Mouse (Mus musculus): ENCODE results near the gene Vtn.

Vtn gene

DNA sequence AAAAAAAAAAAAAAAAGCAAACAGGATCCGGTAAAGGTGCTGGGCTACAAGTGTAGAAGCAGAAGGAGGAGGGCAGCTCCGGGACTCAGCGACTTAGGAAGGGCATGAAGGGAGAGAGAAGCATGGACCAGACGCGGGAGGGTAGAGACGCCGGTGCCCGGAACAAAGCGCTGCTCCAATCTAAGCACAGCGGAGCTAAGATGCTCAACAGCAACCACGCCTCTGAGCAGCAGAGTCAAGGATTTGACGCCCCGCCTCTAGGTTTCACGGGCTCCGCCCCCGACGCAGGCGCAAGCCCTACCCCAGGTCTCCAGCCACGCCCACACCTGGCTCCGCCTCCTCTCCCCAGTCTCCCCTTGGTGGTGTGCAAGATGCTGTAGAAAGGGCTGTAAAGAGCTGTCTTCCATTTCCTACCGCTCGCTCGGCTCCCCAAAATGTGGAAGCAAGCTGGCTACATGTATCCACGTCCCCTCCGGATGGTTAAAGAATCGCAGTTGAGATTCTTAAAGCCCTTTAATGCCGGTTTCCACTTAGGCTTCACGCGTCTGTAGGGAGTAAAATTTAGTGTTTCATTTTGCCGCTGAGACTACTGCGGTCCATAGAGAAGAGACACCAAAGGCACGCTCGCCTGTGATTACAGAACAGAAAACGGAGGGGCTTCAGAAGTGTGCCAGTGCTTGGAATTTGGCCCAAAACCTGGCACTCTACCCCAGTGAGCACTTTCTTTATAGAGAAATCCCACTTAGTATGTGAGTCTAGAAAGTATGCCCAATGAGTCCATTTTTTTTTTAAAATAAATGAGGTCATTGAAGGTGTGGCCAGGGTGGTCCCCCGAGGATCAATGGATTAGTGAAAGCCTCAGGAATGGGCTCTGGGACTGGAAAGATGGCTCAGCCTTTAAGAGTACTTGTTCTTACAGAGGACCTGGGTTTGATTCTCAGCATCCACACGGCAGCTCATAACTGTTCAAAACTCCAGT, 1.1 kb upstream of the Vtn start, which contains the start of gene Sarm1:
Gene Sarm1, minus strand, starts transcription at position 211 of the 979 bp plus-strand sequence.
- peak; percentile 95 to 98 for DNase-seq (ENCODE audit: low spot score in 2 of 2)

GRCm38 (mm10) chr11:78499543-78499942, 652 bp downstream of the Vtn start:
- no peak for DNase-seq (ENCODE audit: low spot score in 2 of 2)

DNA sequence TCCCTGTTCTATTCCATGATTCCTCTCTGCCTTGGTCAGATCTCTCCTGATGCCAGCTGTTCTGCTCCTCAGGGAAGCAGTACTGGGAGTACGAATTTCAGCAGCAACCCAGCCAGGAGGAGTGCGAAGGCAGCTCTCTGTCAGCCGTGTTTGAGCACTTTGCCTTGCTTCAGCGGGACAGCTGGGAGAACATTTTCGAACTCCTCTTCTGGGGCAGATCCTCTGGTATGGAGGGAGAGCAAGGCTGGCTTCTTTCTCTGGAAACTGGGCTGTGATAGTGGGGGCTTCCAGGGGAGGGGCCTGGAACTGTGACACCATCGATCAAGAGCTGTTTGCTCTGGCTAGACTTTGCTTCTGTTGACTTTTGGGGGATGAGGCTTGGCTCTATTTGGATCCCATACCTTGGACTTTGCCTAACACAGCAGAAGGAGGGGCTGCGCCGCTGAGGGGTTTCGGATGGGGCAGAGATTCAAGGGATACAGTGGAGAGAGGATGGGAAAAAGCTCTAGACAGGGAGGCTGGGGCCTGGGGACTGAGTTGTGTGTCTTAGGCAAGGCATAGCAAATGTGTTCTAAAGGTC, 1.8 kb downstream of the Vtn start:
- DNase-seq (ENCODE audit: low spot score in 2 of 2), result no peak

- no peak for DNase-seq (ENCODE audit: low spot score in 2 of 2)
These were observed 2.6 kb downstream of the Vtn start for GRCm38 (mm10) chr11:78501529-78501928.

GRCm38 (mm10) chr11:78502909-78503650, 4.2 kb downstream of the Vtn start, which contains the start of gene Sebox:
Gene Sebox, plus strand, starts transcription at chr11:78503447.
- no peak for DNase-seq (ENCODE audit: low spot score in 2 of 2)

GRCm38 (mm10) chr11:78505430-78505829, 6.5 kb downstream of the Vtn start:
- DNase-seq (ENCODE audit: low spot score in 2 of 2), result no peak

- DNase-seq (ENCODE audit: low spot score in 2 of 2), result peak in 1 of 2 experiments; percentile 29
These were observed 10.3 kb downstream of the Vtn start for GRCm38 (mm10) chr11:78509148-78509547.

DNA sequence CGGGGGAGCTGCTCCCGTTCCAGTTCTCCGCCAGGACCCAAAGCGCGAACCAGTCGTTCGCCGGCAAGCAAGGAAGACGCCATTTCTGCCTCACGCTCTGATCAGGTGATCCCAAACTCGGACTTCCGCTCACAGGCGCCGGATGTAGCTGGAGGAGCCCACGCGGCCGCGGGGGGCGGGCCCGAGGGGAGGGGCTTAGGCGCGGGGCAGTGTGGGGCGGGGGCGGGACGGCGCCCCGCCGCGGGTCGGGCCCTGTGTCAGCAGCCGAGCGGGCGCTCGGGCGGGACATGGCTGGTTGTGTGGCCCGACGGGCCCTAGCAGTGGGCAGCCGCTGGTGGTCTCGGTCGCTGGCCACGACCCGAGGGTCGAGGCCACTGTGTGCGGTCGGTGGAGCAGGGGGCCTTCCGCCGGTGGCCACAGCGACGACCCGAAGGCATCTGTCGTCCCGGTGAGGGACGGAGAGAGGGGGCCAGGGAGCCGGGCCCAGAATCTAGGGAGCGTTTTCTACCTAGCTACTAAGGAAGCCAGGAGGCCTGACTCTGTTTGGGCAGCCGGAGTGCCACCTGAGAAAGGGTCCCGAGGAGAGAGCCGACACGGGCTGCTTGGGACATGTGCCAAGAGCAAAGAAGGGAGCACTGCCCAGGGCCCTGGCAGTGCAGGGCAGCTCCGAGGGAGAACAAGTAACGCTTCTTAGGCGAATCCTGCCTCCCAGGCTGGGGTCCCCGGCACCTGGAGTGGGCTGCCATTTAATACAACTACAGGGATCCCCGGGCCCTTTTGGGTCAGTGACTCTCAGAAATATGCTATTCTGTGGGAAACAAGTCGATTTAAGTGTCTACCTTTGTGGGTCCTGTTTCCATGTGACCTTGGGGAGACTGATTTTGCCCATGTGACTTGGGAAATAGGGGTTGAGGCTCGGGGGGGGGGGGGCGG, 13.4 kb downstream of the Vtn start, which contains the start of the genes Tmem199 and Poldip2:
Gene Tmem199, minus strand, starts transcription at position 148 of the 933 bp plus-strand sequence.
Gene Poldip2, plus strand, starts transcription at position 169 of the 933 bp plus-strand sequence.
- DNase-seq (ENCODE audit: low spot score in 2 of 2), result peak; percentile 83 to 88

DNA sequence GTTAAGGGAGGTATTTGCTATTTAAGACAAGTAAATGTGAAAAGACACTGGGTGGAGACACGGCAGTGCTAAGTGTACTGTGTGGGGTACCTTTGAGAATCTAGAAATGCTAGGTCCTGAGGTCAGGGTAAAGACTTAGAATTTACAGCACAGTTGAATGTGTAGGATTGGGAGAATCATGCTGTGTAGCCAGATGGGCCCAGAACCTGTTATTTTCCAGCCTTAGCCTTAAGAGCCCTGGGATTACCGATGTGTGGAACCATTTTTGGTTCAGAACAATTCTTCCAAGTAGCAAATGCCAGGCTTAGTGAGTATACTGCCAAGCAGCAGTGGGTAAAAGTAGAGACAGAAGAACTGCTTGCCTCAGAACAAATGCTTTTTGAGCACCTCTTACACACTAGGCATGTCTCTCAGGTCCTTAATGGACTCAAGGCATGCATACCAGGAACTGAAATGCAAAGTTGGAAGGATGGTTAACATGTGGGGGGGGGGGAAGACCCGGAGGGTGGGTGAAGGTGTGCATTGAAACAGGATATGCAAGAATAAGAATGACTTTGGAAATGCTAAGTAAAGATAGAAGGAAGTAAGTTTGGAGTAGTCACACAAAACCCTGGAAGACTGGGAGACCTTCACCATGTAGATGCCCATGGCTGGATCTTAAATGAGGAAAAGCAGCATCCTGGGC, 14.4 kb downstream of the Vtn start:
- DNase-seq (ENCODE audit: low spot score in 2 of 2), result no peak

DNA sequence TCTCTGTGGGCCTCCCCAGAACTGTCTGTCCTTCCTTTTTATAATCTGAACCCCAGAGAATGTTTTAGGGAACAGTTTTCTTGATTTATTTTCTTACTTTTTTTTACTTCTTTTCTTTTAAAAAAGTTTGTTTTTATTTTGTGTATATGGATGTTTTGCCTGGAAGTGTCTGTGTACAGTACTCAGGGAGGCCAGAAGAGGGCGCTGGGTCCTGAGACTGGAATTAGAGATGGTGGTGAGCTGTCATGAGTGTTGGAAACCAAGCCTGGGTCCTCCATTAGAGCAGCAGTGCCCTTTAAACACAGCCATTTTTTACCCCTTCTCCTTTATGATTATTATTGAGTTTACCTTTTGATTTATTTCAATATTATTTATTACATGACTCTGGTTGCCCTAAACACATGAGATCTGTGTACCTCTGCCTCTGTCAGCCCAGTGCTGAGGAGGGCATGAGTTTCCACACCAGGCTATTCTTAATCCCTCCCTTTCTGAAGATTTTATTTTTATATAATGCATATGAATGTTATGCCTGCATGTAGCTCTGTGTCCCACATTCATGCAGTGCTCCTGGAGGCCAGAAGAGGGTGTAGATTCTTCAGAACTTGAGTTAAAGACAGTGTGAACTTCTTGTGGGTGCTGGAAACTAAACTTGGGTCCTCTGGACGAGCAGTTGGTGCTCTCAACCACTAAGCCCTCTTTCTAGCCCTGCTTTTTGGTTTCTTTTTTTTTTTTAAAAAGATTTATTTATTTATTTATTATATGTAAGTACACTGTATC, 16.8 kb downstream of the Vtn start:
- DNase-seq (ENCODE audit: low spot score in 2 of 2), result no peak

- no peak for DNase-seq (ENCODE audit: low spot score in 2 of 2)
These were observed 20.0 kb downstream of the Vtn start for GRCm38 (mm10) chr11:78518931-78519330.

DNA sequence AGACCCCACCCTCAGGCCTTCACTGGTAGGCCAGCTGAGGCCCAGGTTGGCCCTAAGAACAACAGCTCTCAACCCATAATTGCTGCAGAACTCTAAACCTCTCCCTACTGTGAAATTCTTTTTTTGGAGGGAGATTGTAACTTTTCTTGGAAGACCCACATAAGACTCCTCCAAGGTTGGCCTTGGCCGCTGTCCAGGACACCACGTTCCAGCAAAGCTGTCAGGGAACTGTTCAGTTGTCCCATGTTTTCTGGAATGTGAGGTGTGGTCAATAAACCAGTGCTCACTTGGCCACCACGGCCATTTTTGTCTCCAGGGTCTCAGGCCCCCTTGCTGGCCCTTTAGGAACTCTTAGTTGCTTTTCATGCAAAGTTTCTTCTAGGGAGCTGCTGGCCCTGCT, 23.0 kb downstream of the Vtn start:
- DNase-seq (ENCODE audit: low spot score in 2 of 2), result no peak

GRCm38 (mm10) chr11:78522481-78522997, 23.6 kb downstream of the Vtn start:
- peak in 1 of 2 experiments; percentile 26 for DNase-seq (ENCODE audit: low spot score in 2 of 2)

GRCm38 (mm10) chr11:78523241-78523955, 24.5 kb downstream of the Vtn start:
- DNase-seq (ENCODE audit: low spot score in 2 of 2), result no peak

DNA sequence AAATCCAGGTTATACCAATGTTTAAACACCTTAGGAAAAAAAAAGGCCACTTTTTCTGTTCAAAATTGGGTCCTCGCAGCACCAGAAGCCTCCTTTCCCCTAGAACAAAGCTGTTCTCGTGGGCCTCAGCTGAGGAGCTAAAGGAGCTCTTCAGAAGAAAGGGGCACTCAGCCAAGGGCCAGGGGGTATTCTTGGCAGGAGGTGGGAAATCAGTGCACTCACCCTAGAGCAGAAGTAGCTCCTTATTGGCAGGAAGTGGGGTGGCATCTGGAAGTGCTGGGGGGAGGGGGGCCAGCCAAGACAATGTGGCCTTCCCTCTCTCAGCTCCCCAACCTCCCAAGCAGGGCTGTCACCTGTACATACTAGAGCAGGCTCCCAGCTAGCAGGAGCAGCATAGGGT, 25.9 kb downstream of the Vtn start:
- no peak for DNase-seq (ENCODE audit: low spot score in 2 of 2)

- DNase-seq (ENCODE audit: low spot score in 2 of 2), result no peak
These were observed 29.8 kb downstream of the Vtn start for GRCm38 (mm10) chr11:78528714-78529113.

GRCm38 (mm10) chr11:78530001-78530400, 31.1 kb downstream of the Vtn start:
- DNase-seq (ENCODE audit: low spot score in 2 of 2), result no peak

- DNase-seq (ENCODE audit: low spot score in 2 of 2), result no peak
These were observed 32.2 kb downstream of the Vtn start for GRCm38 (mm10) chr11:78531046-78531445.
